Mouse (Mus musculus): Measurements from ENCODE around the gene Ssna1. TPM values are rescaled to one million over a fixed set of nuclear protein-coding genes. Genes with fewer than 3 reads are reported as not detected.

Ssna1 gene
- total and polyA plus RNA-seq, 3 experiments, result 47.0 to 237 (median 100) TPM

- TF ChIP-seq GATA2 (IDR thresholded peaks at IDR 0.05; ENCODE audit: borderline replicate concordance, low read depth, low read length) (no peak), GATA1 (IDR thresholded peaks at IDR 0.05; ENCODE audit: borderline replicate concordance, low read length) (no peak), CTCF (IDR thresholded peaks at IDR 0.05; ENCODE audit: low read depth, low read length) (no peak), POLR2AphosphoS5 (IDR thresholded peaks at IDR 0.05; ENCODE audit: insufficient replicate concordance, low read depth, low read length) (no peak), TAL1 (conservative IDR thresholded peaks at IDR 0.05; ENCODE audit: low read depth, low read length) (no peak)
- peaks cover 61% of the 10 kb centered on the region for H3K27me3 ChIP-seq (ENCODE audit: insufficient read depth, low read length)
- no peaks in the 10 kb centered on the region for H3K4me1 ChIP-seq (ENCODE audit: insufficient read depth, low read depth, low read length)
- no peak for DNase-seq (ENCODE audit: low spot score)
- H3K4me3 ChIP-seq (ENCODE audit: low read depth, low read length), result no peak overlapping the region
- no peaks in the 10 kb centered on the region for H3K36me3 ChIP-seq (replicated peaks)
- H3K9me3 ChIP-seq (replicated peaks), result no peaks in the 10 kb centered on the region
- no peak for ATAC-seq (ENCODE audit: extremely low read depth, insufficient number of reproducible peaks, low FRiP score, poor library complexity, severe bottlenecking)
Measured at GRCm38 (mm10) chr2:25298046-25298445, 25.8 kb upstream of the Ssna1 start.

- no peaks in the 10 kb centered on the region for H3K36me3 ChIP-seq (replicated peaks)
Measured at GRCm38 (mm10) chr2:25297093-25297492, 24.9 kb upstream of the Ssna1 start.

GRCm38 (mm10) chr2:25293706-25294105, 21.5 kb upstream of the Ssna1 start:
- Histone ChIP-seq H3K4me3 (ENCODE audit: low read depth, low read length) (no peak overlapping the region), H3K36me3 (replicated peaks) (no peaks in the 10 kb centered on the region), H3K27me3 (ENCODE audit: insufficient read depth, low read length) (peaks cover 88% of the 10 kb centered on the region), H3K4me1 (ENCODE audit: insufficient read depth, low read depth, low read length) (peaks cover 19% of the 10 kb centered on the region), H3K9me3 (replicated peaks) (no peaks in the 10 kb centered on the region)
- ATAC-seq (ENCODE audit: extremely low read depth, insufficient number of reproducible peaks, low FRiP score, poor library complexity, severe bottlenecking) (no peak), DNase-seq (ENCODE audit: low spot score) (no peak)
- TF ChIP-seq TAL1 (conservative IDR thresholded peaks at IDR 0.05; ENCODE audit: low read depth, low read length) (no peak), CTCF (IDR thresholded peaks at IDR 0.05; ENCODE audit: low read depth, low read length) (no peak), GATA1 (IDR thresholded peaks at IDR 0.05; ENCODE audit: borderline replicate concordance, low read length) (no peak), GATA2 (IDR thresholded peaks at IDR 0.05; ENCODE audit: borderline replicate concordance, low read depth, low read length) (no peak), POLR2AphosphoS5 (IDR thresholded peaks at IDR 0.05; ENCODE audit: insufficient replicate concordance, low read depth, low read length) (no peak)

More at GRCm38 (mm10) chr2:25297093-25297492, 24.9 kb upstream of the Ssna1 start:
- no peak for TF ChIP-seq GATA1 (IDR thresholded peaks at IDR 0.05; ENCODE audit: borderline replicate concordance, low read length)
- TF ChIP-seq TAL1 (conservative IDR thresholded peaks at IDR 0.05; ENCODE audit: low read depth, low read length), result no peak
- no peak for TF ChIP-seq CTCF (IDR thresholded peaks at IDR 0.05; ENCODE audit: low read depth, low read length)
- no peak for TF ChIP-seq GATA2 (IDR thresholded peaks at IDR 0.05; ENCODE audit: borderline replicate concordance, low read depth, low read length)
- TF ChIP-seq POLR2AphosphoS5 (IDR thresholded peaks at IDR 0.05; ENCODE audit: insufficient replicate concordance, low read depth, low read length), result no peak
- Histone ChIP-seq H3K4me1 (ENCODE audit: insufficient read depth, low read depth, low read length) (peaks cover 7% of the 10 kb centered on the region), H3K27me3 (ENCODE audit: insufficient read depth, low read length) (peaks cover 66% of the 10 kb centered on the region), H3K4me3 (ENCODE audit: low read depth, low read length) (no peak overlapping the region), H3K9me3 (replicated peaks) (no peaks in the 10 kb centered on the region)
- DNase-seq (ENCODE audit: low spot score) (no peak), ATAC-seq (ENCODE audit: extremely low read depth, insufficient number of reproducible peaks, low FRiP score, poor library complexity, severe bottlenecking) (no peak)

GRCm38 (mm10) chr2:25292856-25293255, 20.6 kb upstream of the Ssna1 start:
- Histone ChIP-seq H3K4me1 (ENCODE audit: insufficient read depth, low read depth, low read length) (peaks cover 22% of the 10 kb centered on the region), H3K9me3 (replicated peaks) (no peaks in the 10 kb centered on the region), H3K36me3 (replicated peaks) (no peaks in the 10 kb centered on the region), H3K27me3 (ENCODE audit: insufficient read depth, low read length) (peaks cover 89% of the 10 kb centered on the region), H3K4me3 (ENCODE audit: low read depth, low read length) (no peak overlapping the region)
- DNase-seq (ENCODE audit: low spot score) (peak; percentile 65), ATAC-seq (ENCODE audit: extremely low read depth, insufficient number of reproducible peaks, low FRiP score, poor library complexity, severe bottlenecking) (peak; percentile 45)
- TF ChIP-seq GATA1 (IDR thresholded peaks at IDR 0.05; ENCODE audit: borderline replicate concordance, low read length) (no peak), CTCF (IDR thresholded peaks at IDR 0.05; ENCODE audit: low read depth, low read length) (peak; percentile 82), POLR2AphosphoS5 (IDR thresholded peaks at IDR 0.05; ENCODE audit: insufficient replicate concordance, low read depth, low read length) (no peak), TAL1 (conservative IDR thresholded peaks at IDR 0.05; ENCODE audit: low read depth, low read length) (no peak), GATA2 (IDR thresholded peaks at IDR 0.05; ENCODE audit: borderline replicate concordance, low read depth, low read length) (no peak)

- Histone ChIP-seq H3K27me3 (ENCODE audit: insufficient read depth, low read length) (peaks cover 82% of the 10 kb centered on the region), H3K4me1 (ENCODE audit: insufficient read depth, low read depth, low read length) (peaks cover 25% of the 10 kb centered on the region), H3K36me3 (replicated peaks) (peaks cover 1% of the 10 kb centered on the region), H3K4me3 (ENCODE audit: low read depth, low read length) (peak overlapping the region; percentile 53; the same call in 1 of the 2 replicates), H3K9me3 (replicated peaks) (no peaks in the 10 kb centered on the region)
- no peak for DNase-seq (ENCODE audit: low spot score)
- TF ChIP-seq POLR2AphosphoS5 (IDR thresholded peaks at IDR 0.05; ENCODE audit: insufficient replicate concordance, low read depth, low read length), result no peak
- TF ChIP-seq GATA2 (IDR thresholded peaks at IDR 0.05; ENCODE audit: borderline replicate concordance, low read depth, low read length), result no peak
- no peak for TF ChIP-seq GATA1 (IDR thresholded peaks at IDR 0.05; ENCODE audit: borderline replicate concordance, low read length)
- TF ChIP-seq CTCF (IDR thresholded peaks at IDR 0.05; ENCODE audit: low read depth, low read length), result no peak
- TF ChIP-seq TAL1 (conservative IDR thresholded peaks at IDR 0.05; ENCODE audit: low read depth, low read length), result no peak
- no peak for ATAC-seq (ENCODE audit: extremely low read depth, insufficient number of reproducible peaks, low FRiP score, poor library complexity, severe bottlenecking)
Measured at GRCm38 (mm10) chr2:25292054-25292544, 19.9 kb upstream of the Ssna1 start.

- no peaks in the 10 kb centered on the region for H3K9me3 ChIP-seq (replicated peaks)
- peaks cover 6% of the 10 kb centered on the region for H3K36me3 ChIP-seq (replicated peaks)
- DNase-seq (ENCODE audit: low spot score), result no peak
- ATAC-seq (ENCODE audit: extremely low read depth, insufficient number of reproducible peaks, low FRiP score, poor library complexity, severe bottlenecking), result no peak
- no peak overlapping the region for H3K4me3 ChIP-seq (ENCODE audit: low read depth, low read length)
- no peak for TF ChIP-seq GATA1 (IDR thresholded peaks at IDR 0.05; ENCODE audit: borderline replicate concordance, low read length)
- no peak for TF ChIP-seq CTCF (IDR thresholded peaks at IDR 0.05; ENCODE audit: low read depth, low read length)
- no peak for TF ChIP-seq GATA2 (IDR thresholded peaks at IDR 0.05; ENCODE audit: borderline replicate concordance, low read depth, low read length)
- no peak for TF ChIP-seq POLR2AphosphoS5 (IDR thresholded peaks at IDR 0.05; ENCODE audit: insufficient replicate concordance, low read depth, low read length)
- TF ChIP-seq TAL1 (conservative IDR thresholded peaks at IDR 0.05; ENCODE audit: low read depth, low read length), result no peak
- H3K4me1 ChIP-seq (ENCODE audit: insufficient read depth, low read depth, low read length), result peaks cover 26% of the 10 kb centered on the region
- peaks cover 75% of the 10 kb centered on the region for H3K27me3 ChIP-seq (ENCODE audit: insufficient read depth, low read length)
Measured at GRCm38 (mm10) chr2:25291184-25292053, 19.2 kb upstream of the Ssna1 start.

Data from G1E (cell line).